Mouse (Mus musculus) liver, postnatal 0 days (tissue): ENCODE measurements at regions not wholly inside any gene's neighbourhood (a gene's known extent, or its start where the extent isn't known, plus 50 kb on each side); places are given as distances from the start of the nearest gene placed in this dataset.
A peak's percentile ranks its signal among the peaks of the same experiment; 100 is the strongest.

Source experiments
- ATAC-seq: fragments of 200-750 bp; cut with Nextera tagmentation; 2 replicates; pipeline ENCODE4 v1.8.0; 2017; ENCODE audit warnings: mild to moderate bottlenecking, moderate library complexity
- DNase-seq: peaks from one replicate; pipeline ENCODE4 v3.0.0-alpha.2; 2016
- H3K27ac ChIP-seq: fragments of 300-500 bp; sonication (generic); 2 replicates; pipeline ENCODE4 v1.5.1; 2014; ENCODE audit warnings: antibody characterized with exemption, moderate library complexity, mild to moderate bottlenecking, low read depth
- H3K27me3 ChIP-seq: fragments of 300-500 bp; sonication (generic); 2 replicates; pipeline ENCODE4 v1.6.1; 2014; ENCODE audit warnings: low read length, control low read depth, mixed read lengths; ENCODE audit not compliant: insufficient read depth
- H3K36me3 ChIP-seq: fragments of 300-500 bp; sonication (generic); replicated peaks from 2 replicates; pipeline ENCODE4 v1.6.1; 2014; ENCODE audit warnings: mild to moderate bottlenecking, control low read depth, low read length, moderate library complexity, mixed read lengths; ENCODE audit not compliant: insufficient read depth
- H3K4me1 ChIP-seq: fragments of 300-500 bp; sonication (generic); 2 replicates; pipeline ENCODE4 v1.6.1; 2014; ENCODE audit warnings: antibody characterized with exemption, mild to moderate bottlenecking, control low read depth; ENCODE audit not compliant: insufficient read depth
- H3K4me2 ChIP-seq: fragments of 300-500 bp; sonication (generic); 2 replicates; pipeline ENCODE4 v1.6.1; 2014; ENCODE audit warnings: low read depth, mild to moderate bottlenecking, low read length, moderate library complexity, mixed read lengths
- H3K4me3 ChIP-seq: fragments of 300-500 bp; sonication (generic); 2 replicates; pipeline ENCODE4 v1.5.1; 2014; ENCODE audit warnings: low read depth, low read length
- H3K9ac ChIP-seq: fragments of 300-500 bp; sonication (generic); replicated peaks from 2 replicates; pipeline ENCODE4 v1.6.1; 2014; ENCODE audit warnings: mild to moderate bottlenecking, moderate library complexity
- H3K9me3 ChIP-seq: fragments of 300-500 bp; sonication (generic); 2 replicates; pipeline ENCODE4 v1.6.1; 2016; ENCODE audit warnings: mild to moderate bottlenecking, control low read depth, low read length, mixed read lengths
- CTCF ChIP-seq: sonication (generic); IDR thresholded peaks from 2 replicates; pipeline ENCODE4 v1.5.1; 2016; ENCODE audit warnings: antibody characterized with exemption, low read depth
- EP300 ChIP-seq: IDR thresholded peaks from 2 replicates; pipeline ENCODE4 v1.6.1; 2016; ENCODE audit warnings: antibody characterized with exemption, low read depth, mild to moderate bottlenecking
- WGBS: fragments of 180-500 bp; shearing (Covaris S2); extraction: QIAGEN DNeasy Blood & Tissue Kit; methylation state at CpG from one replicate; pipeline ENCODE4 v1.1.7; 2014; ENCODE audit not compliant: insufficient replicate concordance; 5-methylcytosine and 5-hydroxymethylcytosine counted together

DNA sequence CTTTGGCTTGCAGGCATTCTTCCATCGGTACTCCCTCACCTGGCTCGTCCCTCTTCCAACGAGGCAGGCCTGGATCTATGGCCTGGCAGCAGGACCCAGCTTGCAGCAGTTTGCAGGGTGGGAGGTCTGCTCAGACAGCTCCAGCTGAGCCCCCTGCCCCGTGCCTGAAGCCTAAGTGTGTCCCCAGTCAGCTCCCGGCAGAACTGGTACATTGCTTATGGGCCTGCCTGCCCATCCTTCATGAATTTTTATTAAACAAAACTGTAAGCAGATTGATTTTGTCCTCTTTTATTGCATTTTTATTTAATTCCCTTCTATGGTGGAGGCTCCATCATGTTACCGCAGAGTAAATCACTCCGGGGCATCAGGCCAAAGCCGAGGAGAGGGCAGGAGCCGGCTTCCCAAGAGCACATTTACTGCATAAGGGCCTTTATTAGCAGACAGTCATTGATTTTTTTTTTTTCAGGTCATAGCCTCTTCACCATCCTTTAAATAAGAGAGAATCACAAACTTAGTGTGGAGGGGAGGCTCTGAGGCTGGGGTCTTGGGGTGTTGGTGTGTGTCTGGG lies 269.9 kb downstream of the Dhx35 start:
- Histone ChIP-seq H3K4me2 (no peak overlapping the region), H3K27me3 (no peaks in the 10 kb centered on the region), H3K9ac (no peak overlapping the region), H3K9me3 (no peaks in the 10 kb centered on the region), H3K4me1 (no peaks in the 10 kb centered on the region), H3K4me3 (no peak overlapping the region), H3K27ac (no peak overlapping the region), H3K36me3 (no peaks in the 10 kb centered on the region)
- TF ChIP-seq EP300 (no peak), CTCF (no peak)
- WGBS = 83% methylated on average over 9 of the region's 9 CpGs
- ATAC-seq (no peak), DNase-seq (no peak)

DNA sequence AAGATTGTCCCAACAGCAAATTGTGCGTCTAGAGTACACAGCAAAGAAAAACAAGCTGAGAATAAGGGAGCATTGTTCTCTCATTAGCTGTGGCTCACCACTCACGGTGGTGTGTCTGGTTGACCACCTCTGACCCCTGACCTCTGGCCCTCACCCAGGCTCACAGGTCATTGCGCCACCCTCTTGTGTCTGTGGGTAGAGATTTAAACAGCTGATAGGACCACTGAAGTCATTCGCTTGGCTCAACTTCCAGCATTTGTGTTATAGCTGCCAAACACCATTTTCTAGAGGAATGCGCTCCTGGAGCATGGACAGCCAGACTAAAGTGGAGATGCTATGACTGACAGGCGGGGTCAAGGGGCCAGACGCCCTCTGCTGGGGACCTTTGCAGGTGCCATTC lies 272.9 kb downstream of the Dhx35 start:
- Histone ChIP-seq H3K27me3 (no peaks in the 10 kb centered on the region), H3K27ac (no peak overlapping the region)
- ATAC-seq = no peak

GRCm38 (mm10) chr2:159068303-159069020 lies 273.9 kb downstream of the Dhx35 start:
- H3K27ac ChIP-seq = no peak overlapping the region
- no peaks in the 10 kb centered on the region for H3K4me1 ChIP-seq
- 59% methylated on average over 7 of the region's 7 CpGs for WGBS
- H3K4me2 ChIP-seq = no peak overlapping the region
- no peak overlapping the region for H3K4me3 ChIP-seq
- no peak for DNase-seq
- no peak overlapping the region for H3K9ac ChIP-seq
- no peaks in the 10 kb centered on the region for H3K36me3 ChIP-seq
- TF ChIP-seq EP300 (no peak), CTCF (0 out of 2 replicates have a peak, but pooled peaks have one; percentile 4)
- no peak for ATAC-seq
- H3K9me3 ChIP-seq = no peaks in the 10 kb centered on the region
- H3K27me3 ChIP-seq = no peaks in the 10 kb centered on the region

More for the DNA sequence above, 272.9 kb downstream of the Dhx35 start:
- TF ChIP-seq EP300 = no peak
- TF ChIP-seq CTCF = no peak
- H3K9ac ChIP-seq = no peak overlapping the region
- no peak overlapping the region for H3K4me2 ChIP-seq
- no peak overlapping the region for H3K4me3 ChIP-seq
- H3K4me1 ChIP-seq = no peaks in the 10 kb centered on the region
- 53% methylated on average over 7 of the region's 7 CpGs for WGBS
- H3K9me3 ChIP-seq = no peaks in the 10 kb centered on the region
- DNase-seq = no peak
- H3K36me3 ChIP-seq = no peaks in the 10 kb centered on the region

DNA sequence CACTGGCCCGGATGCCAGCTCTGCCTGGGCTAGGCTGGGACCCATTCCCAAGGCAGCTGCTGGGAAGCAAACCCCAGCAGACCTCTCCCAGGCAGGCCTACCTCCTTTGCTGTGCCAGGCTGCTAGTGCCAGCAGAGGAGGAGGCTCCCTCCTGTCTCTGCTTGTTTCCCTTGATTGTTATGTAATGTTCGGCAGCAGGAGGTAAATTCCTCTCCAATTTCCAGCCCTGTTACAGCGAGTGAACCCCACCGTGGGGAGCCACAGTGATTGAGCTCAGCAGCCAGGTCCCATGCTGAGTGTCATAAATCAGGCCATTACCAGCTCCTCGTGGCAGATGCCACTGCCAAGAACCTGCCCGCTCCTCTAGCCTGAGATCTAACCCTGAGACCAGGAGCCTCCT lies 274.6 kb downstream of the Dhx35 start:
- Histone ChIP-seq H3K27me3 (no peaks in the 10 kb centered on the region), H3K4me2 (no peak overlapping the region), H3K4me1 (no peaks in the 10 kb centered on the region), H3K9ac (no peak overlapping the region), H3K36me3 (no peaks in the 10 kb centered on the region), H3K27ac (no peak overlapping the region), H3K4me3 (no peak overlapping the region), H3K9me3 (no peaks in the 10 kb centered on the region)
- 39% methylated on average over 6 of the region's 6 CpGs for WGBS
- DNase-seq (no peak), ATAC-seq (no peak)
- TF ChIP-seq CTCF (no peak), EP300 (no peak)

GRCm38 (mm10) chr2:159072997-159073690 lies 278.5 kb downstream of the Dhx35 start:
- Histone ChIP-seq H3K27me3 (no peaks in the 10 kb centered on the region), H3K4me2 (no peak overlapping the region), H3K36me3 (no peaks in the 10 kb centered on the region), H3K4me3 (no peak overlapping the region), H3K9ac (no peak overlapping the region), H3K9me3 (no peaks in the 10 kb centered on the region), H3K4me1 (no peaks in the 10 kb centered on the region), H3K27ac (no peak overlapping the region)
- no peak for DNase-seq
- no peak for TF ChIP-seq EP300
- TF ChIP-seq CTCF = no peak
- WGBS = 62% methylated on average over 7 of the region's 7 CpGs
- no peak for ATAC-seq

DNA sequence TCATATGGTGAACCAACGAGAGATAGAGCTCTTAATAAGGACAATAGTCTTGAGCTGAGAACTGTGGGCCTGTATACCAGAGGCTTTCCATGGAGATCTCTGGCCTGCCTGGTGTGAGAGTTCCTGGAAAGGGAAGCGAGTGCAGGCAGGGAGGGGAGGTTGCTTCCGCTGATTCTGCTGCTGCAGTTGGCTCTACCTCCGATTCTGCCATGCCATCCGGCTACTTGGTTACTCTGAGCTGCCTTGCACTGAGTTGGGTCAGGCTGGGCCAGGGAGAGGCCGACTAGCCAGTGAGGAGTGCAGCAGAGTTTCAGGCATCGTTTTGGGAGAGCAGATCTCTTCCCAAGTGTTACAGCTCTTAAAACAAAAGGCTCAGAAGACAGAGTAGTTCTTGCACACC lies 285.2 kb downstream of the Dhx35 start:
- H3K4me3 ChIP-seq = no peak overlapping the region
- no peaks in the 10 kb centered on the region for H3K36me3 ChIP-seq
- TF ChIP-seq CTCF = no peak
- TF ChIP-seq EP300 = no peak
- no peak overlapping the region for H3K27ac ChIP-seq
- H3K9me3 ChIP-seq = no peaks in the 10 kb centered on the region
- H3K4me2 ChIP-seq = no peak overlapping the region
- no peak overlapping the region for H3K9ac ChIP-seq
- H3K4me1 ChIP-seq = no peaks in the 10 kb centered on the region
- ATAC-seq (no peak), DNase-seq (no peak)
- no peaks in the 10 kb centered on the region for H3K27me3 ChIP-seq
- WGBS = 68% methylated on average over 7 of the region's 7 CpGs
